Mouse (Mus musculus) G1E (cell line): Measurements from ENCODE around the gene Gm525.

Experiments used
- CTCF ChIP-seq: IDR thresholded peaks from 2 replicates; pipeline ENCODE4 v1.5.1; 2012; ENCODE audit warnings: low read depth, low read length, inconsistent platforms, mixed read lengths
- TAL1 ChIP-seq: conservative IDR thresholded peaks from 2 replicates; pipeline ENCODE4 v1.6.1; 2012; ENCODE audit warnings: low read depth, low read length, inconsistent platforms, mixed read lengths

- TF ChIP-seq CTCF (no peak), TAL1 (no peak)
These were observed 7.5 kb upstream of the Gm525 start for GRCm38 (mm10) chr11:89066126-89066525.
